Mouse (Mus musculus) liver (tissue): ENCODE data around the gene Ube2d3.

Source experiments
- DNase-seq: peaks from one replicate; pipeline ENCODE4 v3.0.0-alpha.2; 2020; ENCODE audit warnings: mixed read lengths

Ube2d3 gene

DNA sequence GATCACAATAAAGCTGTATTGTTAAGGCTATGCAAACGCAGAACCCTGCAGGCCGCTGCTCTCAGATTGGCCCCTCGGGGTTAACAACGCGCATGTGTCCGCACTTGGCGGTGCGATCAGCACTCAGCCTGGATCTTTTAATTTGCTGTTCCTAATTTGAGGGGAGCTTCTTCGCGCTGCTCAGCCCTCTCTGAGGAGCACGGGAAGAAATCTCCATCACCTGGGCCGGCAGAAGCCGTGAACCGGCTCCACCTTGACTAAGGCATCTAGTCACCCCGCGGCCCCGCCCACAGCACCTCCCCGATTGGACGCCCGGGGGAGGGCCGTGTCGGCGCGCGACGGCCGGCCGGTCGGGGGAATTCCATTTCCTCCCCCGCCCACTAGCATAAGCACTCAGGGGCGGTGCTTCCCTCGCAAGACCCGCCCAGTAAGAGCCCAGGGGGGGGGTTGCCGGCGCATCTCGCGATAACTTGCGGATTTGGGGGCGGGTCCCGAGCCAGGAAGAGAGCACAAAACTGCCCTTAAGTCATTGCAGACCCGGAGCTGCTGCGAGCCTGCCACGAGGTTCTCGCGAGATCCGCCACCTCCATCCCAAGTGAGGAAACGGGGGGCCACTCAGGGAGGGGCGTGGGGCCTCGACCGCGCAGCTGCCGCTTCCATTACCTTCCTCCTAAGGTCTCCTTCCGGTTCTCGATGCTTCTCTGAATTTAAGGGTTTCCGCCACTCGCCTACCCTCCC lies at the start of gene Ube2d3:
Gene Ube2d3, plus strand, starts transcription at position 392 of the 738 bp plus-strand sequence.
- DNase-seq, result peak; percentile 99

DNA sequence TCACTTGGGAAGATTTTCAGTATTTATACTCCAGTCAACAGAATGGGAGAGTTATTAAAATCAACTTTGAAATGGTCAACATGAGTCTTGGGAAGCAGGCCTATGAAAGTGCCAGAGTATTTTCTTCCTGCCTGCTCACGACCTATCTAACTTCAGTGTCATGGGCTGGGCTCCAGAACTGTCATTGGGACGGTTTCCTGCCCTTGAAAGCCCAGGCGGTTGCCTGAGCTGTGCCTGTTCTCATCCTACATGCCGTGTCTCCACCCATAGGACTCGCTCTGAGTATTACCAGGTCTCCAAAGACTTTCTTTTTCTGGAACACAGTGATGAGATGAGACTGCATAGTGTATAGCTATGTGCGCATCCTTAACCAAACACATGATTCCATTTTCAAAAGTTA lies 44.8 kb upstream of the Ube2d3 start:
- DNase-seq, result no peak

DNA sequence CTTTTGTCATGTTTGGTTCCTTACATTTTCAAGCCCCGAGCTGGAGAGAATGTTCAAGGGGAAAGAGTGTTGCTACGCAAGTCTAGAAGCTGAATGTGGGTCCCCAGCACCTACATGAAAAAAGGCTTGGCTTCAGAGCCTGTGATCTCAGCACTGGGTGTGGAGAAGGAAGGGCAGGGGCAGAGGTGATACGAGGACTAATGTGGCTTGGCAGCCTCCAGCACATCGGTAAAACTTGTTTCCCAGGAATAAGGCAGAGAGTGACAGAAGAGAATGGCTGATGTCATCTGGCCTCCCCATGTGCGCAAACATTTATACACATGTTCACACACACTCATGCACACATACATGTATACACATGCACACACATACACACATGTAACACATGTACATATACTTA lies 42.9 kb upstream of the Ube2d3 start:
- DNase-seq, result no peak

DNA sequence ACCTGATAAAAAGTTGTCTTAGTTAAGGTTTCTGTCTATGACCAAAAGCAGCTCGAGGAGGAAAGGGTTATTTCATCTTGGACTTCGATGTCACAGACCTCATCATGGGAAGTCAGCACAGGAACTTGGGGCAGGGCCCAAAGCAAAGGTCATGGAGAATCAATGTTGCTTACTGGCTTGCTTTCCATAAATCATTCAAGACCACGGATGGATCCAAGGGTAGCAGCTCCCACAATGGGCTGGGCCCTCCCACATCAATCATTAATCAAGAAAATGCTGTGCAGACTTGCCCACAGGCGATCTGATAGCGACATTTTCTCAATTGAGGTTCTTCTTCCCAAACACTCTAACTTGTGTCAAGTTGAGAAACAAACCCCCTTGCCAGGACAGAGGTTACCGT lies 41.9 kb upstream of the Ube2d3 start:
- no peak for DNase-seq

DNA sequence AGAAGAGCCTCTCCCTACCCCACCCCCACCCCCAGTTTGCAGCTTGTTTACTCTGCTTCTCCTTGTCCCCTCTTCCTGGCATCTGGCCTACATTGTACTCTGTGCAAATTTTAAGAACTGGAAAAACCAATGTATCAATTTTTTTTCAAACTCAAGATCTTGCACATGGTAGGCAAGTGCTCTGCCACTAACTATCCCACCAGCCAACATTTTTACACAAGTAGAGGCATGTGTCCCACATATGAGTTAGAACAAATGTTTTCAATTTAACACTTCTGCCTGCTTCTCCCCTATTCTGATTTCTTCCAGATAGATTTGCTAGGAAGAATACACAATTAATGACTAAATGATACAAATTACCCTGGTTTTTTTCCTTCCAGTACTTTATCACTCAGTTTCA lies 40.8 kb upstream of the Ube2d3 start:
- no peak for DNase-seq

DNA sequence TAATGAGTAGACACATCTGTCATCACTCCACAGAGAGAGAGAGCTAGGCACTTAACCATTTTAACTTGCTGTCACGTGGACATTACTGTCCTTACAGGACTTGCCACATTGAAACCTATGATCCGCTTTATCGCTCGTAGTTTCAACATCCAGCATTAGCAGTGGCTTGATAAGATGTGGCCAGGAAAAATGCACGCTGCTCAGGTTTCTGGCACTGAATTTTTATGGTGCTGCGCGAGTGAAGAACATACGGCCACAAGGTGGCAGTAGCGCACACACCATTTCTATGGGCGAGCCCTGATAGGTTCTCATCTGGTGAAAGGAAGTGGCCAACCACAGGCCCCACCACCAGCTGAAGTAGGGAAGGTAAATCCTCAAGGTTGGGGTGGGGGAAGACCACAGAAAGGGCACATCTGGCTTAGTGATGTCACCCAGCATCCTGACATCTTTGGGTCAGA lies 35.7 kb upstream of the Ube2d3 start:
- peak; percentile 85 for DNase-seq

DNA sequence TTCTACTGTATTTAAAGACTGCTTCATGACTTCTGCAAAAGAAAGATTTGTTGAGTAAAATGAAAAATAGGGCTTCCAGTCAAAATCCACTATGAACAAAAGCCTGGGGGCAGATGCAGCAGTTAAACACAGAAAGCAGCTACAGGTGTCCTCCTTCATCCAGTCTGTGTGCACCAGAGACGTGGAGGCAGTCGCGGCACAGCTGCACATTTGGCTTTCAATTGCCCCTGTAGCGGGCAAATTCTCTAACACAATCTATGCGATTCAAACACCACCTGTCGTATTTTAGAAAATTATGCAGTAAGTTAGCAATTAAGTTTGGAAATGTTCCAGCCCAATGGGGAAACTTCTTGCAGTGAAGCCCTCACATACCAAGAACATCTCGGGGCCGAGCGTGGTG lies 34.7 kb upstream of the Ube2d3 start:
- no peak for DNase-seq

DNA sequence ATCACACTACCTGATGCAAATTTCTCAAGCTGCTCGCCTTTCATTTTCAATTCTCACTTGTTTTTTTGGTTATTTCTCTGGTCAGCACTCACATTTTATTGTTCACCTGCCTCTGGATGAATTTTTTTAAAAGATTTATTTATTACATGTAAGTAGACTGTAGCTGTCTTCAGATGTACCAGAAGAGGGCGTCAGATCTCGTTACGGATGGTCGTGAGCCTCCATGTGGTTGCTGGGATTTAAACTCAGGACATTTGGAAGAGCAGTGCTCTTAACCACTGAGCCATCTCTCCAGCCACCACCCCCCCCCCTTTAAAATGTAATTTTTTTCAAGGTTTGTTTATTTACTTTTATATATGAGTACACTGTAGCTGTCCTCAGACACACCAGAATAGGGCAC lies 34.1 kb upstream of the Ube2d3 start:
- DNase-seq, result no peak

DNA sequence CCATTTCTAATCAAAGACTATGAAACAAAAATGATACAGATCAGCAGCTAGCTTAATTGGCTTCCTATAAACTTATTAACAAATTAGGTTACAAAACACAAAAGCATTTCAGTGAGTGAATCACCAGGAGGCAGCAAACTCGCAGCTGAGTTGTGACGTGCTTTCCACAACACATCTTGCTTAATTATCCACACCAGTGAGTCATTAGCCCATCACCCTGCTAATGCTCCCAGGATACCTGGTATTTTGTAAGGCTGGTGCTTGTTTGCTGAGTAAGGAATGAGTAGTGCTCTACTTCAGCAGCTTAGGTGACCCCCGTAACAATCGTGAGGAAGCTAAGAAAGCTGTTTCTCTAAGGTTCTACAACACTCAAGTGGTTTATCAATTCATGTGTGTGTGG lies 33.4 kb upstream of the Ube2d3 start:
- no peak for DNase-seq

DNA sequence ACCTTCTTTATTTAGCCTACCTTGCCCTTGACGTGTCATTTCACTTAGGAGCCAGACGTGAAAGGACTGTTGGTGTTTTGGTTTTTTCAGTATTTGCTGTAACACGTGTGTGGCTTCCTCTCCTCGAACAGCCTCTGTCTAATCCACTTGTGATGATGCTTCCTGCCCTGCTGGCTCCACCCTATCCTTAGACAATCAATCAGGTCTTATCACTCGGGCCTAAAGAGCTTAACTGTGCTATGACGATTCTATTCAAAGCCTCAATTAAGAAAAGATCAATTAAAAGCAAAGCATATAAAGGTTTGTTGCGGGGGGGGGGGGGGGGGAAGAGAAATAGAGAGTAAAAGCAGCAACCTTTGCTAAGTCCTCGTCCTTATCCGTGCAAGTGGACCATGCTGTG lies 30.6 kb upstream of the Ube2d3 start:
- DNase-seq, result no peak

DNA sequence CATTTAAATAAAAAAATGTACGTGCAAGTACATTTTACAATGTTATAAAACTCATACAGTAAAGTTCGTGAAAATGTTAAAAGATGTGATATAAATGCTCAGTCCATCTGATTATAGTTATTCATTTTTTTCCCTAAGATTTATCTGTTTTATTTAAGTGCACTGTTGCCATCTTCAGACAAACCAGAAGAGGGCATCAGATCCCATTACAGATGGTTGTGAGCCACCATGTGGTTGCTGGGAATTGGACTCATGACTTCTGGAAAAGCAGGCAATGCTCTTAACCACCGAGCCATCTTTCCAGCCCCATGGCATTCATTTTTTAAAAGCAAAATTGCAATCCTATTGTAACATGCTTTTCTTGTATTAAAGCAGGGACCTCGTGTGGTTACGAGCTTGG lies 28.7 kb upstream of the Ube2d3 start:
- DNase-seq, result no peak

DNA sequence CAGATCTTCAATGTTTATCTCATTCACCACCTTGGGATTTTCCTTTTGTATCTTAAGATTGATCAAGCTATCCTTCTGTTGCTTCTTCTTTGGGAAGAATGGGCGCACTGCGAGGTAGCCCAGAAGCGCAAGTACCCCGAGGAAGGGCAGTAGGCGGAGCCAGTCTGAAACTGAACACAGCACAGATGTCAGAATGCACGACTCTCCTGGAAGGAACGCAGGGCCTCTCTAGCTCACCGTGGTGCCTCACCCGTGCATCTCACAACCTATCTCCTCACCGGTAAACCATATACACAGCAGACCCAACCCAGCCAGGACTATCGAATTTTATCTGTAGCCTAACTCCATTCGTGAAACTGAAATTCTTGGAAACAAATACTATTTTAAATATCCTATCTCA lies 26.9 kb upstream of the Ube2d3 start:
- DNase-seq, result no peak

DNA sequence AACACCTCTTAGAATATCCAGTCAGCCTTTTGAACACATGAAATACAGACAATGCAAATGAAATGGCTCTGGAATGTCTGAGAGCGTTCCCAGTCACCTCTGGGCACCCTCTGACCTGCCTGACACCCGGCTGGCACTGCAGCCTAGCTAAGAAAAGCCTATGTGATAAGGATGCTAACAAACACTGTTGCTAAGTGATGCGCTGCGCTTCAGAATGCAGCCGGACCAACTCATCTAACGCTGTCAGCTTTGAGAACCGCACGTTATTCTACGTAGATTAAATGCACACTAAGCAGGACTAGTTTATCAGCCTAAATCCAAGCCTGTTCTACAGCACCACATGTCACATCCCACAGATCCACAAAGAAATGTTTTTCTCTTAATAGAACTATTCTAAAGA lies 26.1 kb upstream of the Ube2d3 start:
- no peak for DNase-seq

DNA sequence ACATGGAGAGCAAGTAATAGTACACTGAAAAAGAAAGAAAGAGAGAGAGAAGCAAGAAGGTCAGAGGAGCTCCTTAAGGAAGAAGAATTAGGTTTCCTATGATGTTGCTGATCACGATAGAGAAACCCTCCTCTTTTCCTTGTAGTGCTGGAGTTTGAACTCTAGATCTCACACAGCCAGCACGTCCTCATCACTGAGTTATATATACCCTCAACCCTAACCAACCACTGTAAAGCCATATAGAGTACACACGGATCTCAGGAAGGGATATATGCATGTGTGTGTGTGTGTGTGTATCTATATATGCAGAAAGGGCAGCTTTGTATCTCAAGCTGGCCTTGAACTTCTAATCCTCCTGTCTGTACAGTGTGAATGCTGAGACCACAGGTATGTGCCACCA lies 20.7 kb upstream of the Ube2d3 start:
- no peak for DNase-seq

DNA sequence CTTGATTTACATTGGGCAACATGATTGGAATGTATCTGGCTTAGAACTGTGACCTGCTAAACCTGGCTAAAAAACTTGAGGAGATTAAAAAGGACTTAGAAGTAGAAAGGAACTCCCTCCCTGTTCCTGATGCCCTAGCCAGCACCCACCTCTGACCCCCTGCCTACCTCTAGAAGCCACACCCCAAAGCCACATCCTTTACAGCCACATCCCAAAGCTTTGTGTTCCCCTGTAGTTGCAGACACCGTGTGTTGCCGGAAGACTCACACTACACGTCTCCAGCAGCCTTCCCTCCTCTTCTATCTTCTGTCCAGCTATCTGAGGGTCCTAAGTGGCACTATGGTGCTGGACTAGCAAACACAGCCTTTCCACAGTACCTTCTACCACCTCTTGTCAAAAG lies 20.1 kb upstream of the Ube2d3 start:
- no peak for DNase-seq

DNA sequence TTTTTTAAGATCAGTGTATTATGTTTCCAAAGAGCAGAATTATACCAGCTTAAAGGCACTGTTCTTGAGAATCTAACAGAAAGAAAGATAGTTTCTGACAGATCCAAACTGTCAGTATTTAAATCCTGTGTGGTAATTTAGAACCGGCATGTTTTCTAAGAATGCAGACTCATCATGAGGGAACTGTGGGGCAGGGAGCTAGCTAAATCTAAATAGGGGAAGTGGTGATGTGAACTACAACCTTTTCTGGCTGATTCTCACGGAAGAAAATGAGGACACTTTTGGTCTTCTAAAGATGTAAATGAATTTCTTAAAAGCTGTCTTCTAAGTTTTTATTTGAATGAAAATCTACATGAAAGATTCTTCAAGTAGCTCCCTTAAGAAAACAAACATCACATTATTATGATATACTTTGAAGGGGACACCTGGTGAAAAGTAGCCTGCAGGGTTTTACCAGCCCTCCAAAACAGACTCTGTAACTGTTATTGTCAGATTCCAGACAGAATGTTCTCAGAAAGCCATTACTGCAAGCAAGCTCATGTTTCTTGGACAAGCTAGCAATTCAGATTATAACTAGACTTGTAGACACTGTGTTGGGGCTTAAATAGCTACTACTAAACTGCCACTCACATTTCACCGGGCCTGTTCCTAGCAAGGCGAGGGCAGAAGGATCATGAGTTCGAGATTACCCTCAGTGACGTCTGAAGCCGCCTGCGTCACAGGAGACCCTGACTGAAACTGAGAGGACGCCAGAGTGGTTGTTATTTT lies 17.2 kb upstream of the Ube2d3 start:
- DNase-seq, result no peak

DNA sequence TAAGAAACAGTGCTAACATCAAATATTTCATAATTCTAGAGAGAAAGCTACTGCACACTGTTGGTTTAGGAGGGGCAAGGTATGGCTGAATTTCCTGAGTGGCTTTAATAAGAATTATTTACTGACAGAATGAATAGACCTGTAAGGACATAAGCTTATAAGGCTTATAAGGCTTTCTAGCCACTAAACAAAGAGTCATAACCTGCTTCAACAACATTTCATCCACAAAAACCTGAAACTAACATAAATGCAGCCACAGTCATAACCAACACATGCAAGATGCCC lies 16.7 kb upstream of the Ube2d3 start:
- DNase-seq, result no peak

DNA sequence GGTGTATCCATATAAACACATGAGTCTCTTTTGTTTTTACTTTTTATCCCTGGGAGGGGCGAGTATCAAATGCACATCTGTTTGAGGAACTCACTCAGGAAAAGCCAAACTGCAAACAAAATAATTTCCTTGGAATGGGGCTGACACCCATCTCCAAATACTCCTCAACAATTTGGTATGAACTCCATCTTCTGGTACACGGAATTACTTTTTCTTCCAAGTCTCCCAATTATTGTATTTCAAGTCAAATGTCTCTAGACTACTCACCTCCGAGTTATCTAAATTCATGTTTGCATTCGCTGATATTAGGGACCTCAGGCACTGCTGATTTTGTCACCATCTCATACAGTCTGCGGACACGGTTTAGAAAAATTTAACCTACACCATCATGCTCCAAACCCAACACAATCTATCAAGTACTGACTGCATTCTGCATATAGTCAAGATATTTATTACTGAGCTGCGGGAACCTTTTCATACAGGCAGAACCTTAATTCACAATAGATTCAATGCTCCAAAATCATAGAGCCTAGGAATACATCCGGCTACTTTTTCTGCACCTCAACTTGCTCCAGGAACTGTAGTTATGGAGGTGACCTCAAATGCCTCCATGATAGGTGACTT lies 15.6 kb upstream of the Ube2d3 start:
- DNase-seq, result no peak

DNA sequence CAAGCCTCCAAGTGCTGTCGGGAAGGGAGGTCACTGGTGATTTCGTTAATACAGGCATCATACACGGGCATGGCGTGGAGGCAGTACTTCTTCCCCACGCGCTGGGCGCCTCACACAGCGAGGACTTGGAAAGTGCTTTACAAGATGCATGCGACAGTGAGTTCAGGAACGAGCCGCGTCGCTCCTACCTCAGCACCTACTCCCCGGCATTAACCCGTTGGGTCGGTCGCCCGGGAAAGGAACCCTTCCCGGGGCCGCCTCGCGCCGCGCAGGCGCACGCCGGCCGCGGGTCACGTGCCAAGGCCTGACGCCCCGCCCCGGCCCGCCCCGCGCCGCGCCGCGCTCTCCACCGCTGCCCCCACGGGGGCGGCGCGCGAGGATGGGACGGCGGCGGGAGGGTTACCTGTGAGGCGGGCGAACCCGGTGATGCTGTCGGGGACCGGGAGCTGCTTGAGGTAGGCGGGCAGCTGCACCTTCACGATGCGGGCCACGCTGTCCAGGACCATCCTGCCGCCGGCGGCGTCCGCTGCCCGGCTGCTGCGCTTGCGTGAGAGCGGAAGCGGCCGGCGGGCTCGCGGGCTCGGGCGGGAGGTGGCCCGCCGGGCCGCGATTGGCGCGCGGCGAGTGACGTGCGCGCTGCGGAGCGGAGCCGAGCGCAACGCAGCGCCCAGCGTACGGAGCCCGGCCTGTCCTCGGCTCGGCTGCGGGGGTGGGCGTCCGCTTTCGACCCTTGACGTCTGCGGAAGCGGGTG lies 14.9 kb upstream of the Ube2d3 start:
- DNase-seq, result peak; percentile 91

DNA sequence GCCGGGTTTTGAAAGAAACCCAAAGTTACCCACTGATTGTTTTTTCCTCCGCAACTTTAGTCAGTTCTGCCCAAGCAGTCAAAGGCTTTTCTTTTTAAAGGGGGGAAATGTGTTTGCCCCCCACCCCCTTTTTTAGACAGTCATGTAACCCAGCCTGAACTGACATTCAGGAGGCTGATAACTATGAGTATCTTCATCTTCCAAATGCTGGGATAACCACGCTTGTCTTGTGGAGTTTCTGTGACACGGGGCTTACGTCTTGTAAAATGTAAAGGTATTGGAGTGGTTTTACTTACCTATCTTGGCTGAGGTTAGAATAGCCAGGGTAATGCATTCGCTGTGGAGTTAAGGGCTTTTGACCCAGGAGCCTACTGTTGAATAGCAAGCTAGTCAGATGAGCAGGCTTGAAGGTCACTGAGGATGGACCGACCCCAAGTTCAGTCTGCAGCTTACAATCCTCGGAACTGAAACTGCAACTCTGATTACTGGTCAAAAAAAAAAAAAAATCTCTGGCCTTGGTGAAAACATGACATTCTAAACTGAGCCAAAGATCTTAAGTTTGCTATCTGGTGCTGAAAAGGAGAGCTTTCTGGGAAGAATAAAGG lies 14.2 kb upstream of the Ube2d3 start, which contains the start of gene Cisd2:
Gene Cisd2, minus strand, starts transcription at position 318 of the 605 bp plus-strand sequence.
- DNase-seq, result no peak

DNA sequence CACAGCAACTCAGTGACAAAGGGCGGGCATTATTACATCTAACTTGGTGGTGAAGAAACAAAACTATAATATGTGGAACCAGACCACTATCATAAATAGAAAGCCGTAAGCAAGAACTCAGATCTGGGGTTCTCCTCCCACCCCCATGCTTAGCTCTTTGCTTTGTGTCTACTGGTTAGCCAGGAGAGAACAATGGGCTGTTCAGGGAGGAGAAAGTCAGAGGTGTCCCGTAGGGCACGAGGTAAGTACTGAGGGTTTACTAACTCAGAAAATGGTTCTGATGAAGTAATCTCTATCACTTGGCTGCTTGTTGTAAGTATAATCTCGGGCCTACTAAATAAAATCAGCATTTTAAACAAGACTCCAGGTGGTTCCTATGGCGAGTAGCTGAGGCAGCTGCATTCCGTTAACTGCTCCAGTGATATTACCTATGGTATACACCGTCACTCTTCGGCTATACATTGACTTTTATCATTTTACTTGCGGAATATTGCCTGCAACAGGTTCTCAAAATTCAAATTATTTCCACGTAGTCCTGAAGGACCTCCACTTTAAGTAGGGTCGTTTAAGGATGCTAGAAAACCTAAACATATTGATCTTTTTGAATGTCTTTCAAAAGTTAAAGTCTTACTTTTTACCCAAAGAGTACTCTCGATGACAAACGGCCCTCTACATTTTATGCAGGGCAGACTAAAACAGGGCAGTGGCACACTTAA lies 890 bp upstream of the Ube2d3 start:
- no peak for DNase-seq

DNA sequence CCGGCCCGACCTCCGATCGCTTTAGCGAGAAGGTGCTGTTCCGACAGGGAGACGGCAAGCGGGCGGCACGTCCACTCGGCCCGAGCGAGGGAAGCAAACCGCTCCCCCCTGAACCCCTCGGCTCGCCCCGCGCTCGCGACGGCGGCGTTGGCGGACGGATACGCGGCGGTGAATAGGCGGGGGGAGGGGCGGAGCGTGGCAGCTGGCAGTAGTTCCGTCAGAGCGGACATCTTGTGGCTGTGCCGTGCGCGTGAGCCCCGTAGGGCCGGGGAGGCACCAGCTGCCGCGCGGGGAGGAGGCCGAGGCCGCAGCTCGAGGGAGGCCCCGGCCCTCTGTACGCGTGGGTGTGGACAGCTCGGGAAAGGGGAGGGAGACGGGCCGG lies 573 bp downstream of the Ube2d3 start:
- peak; percentile 91 for DNase-seq
